Mouse (Mus musculus) stomach, embryonic 14.5 days (tissue): ENCODE results near the gene S100a3. TPM values are rescaled to one million over a fixed set of nuclear protein-coding genes. Genes with fewer than 3 reads are reported as not detected.

Experiments used
- ATAC-seq: fragments of 200-750 bp; cut with Nextera tagmentation; 2 replicates; pipeline ENCODE4 v1.8.0; 2017; ENCODE audit warnings: low read depth, moderate TSS enrichment; ENCODE audit not compliant: insufficient number of reproducible peaks, insufficient read depth, low FRiP score
- H3K27ac ChIP-seq: fragments of 300-500 bp; sonication (generic); 2 replicates; pipeline ENCODE4 v1.5.1; 2014; ENCODE audit warnings: mild to moderate bottlenecking, low read length, moderate library complexity, mixed read lengths
- H3K27me3 ChIP-seq: fragments of 300-500 bp; sonication (generic); 2 replicates; pipeline ENCODE4 v1.6.1; 2014; ENCODE audit warnings: low read length, control low read depth, mixed read lengths; ENCODE audit not compliant: control insufficient read depth, insufficient read depth
- H3K36me3 ChIP-seq: fragments of 300-500 bp; sonication (generic); 2 replicates; pipeline ENCODE4 v1.6.1; 2014; ENCODE audit warnings: mild to moderate bottlenecking, control low read depth, low read length, moderate library complexity, mixed read lengths; ENCODE audit not compliant: control insufficient read depth, insufficient read depth
- H3K4me1 ChIP-seq: fragments of 300-500 bp; sonication (generic); 2 replicates; pipeline ENCODE4 v1.6.1; 2014; ENCODE audit warnings: low read length, control low read depth, mixed read lengths; ENCODE audit not compliant: control insufficient read depth, insufficient read depth
- H3K4me2 ChIP-seq: fragments of 300-500 bp; sonication (generic); replicated peaks from 2 replicates; pipeline ENCODE4 v1.6.1; 2014; ENCODE audit warnings: low read depth, low read length, control low read depth
- H3K4me3 ChIP-seq: fragments of 300-500 bp; sonication (generic); 2 replicates; pipeline ENCODE4 v1.5.1; 2014; ENCODE audit warnings: low read depth, low read length, control low read depth
- H3K9ac ChIP-seq: fragments of 300-500 bp; sonication (generic); replicated peaks from 2 replicates; pipeline ENCODE4 v1.6.1; 2014; ENCODE audit warnings: low read depth, mild to moderate bottlenecking, control low read depth, low read length, moderate library complexity, mixed read lengths
- H3K9me3 ChIP-seq: fragments of 300-500 bp; sonication (generic); 2 replicates; pipeline ENCODE4 v1.6.1; 2016; ENCODE audit warnings: low read depth, low read length, control low read depth; ENCODE audit not compliant: control insufficient read depth
- WGBS: fragments of 180-500 bp; shearing (Covaris S2); extraction: QIAGEN DNeasy Blood & Tissue Kit; methylation state at CpG from one replicate; pipeline ENCODE4 v1.1.7; 2014; 5-methylcytosine and 5-hydroxymethylcytosine counted together
- polyA plus RNA-seq: library from polyadenylated mRNA; unstranded; fragments of >200 nt; fragmentation: Nextera tagmentation; extraction: Ambion mirVana; gene quantifications from 2 replicates; pipeline ENCODE4 v1.2.1, GENCODE M21; 2014

S100a3 gene
- polyA plus RNA-seq, 1 experiment from 2014 or later: 0.42 TPM

DNA sequence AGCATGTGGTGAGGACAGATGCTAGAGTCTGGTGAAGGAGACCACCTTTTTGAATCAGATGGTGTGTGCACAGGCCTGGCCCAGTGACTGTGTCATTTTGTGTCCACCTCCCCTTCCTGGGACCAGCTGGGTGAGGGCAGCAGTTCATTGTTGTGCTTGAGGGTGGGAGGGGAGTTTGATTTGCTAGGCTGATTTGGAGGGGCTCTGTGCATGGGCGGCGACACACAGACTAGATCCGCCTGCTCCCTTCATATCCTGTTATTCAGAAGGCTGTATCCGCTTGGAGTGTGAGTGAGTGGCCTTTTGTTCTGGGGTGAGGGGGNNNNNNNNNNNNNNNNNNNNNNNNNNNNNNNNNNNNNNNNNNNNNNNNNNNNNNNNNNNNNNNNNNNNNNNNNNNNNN, 19.5 kb upstream of the S100a3 start:
- ATAC-seq: 0 out of 2 replicates have a peak, but pooled peaks have one; percentile 12
- Histone ChIP-seq H3K4me2 (peak overlapping the region; percentile 18; the same call in 1 of the 2 replicates), H3K27ac (peak overlapping the region; percentile 27; the same call in 1 of the 2 replicates), H3K36me3 (no peaks in the 10 kb centered on the region), H3K4me1 (peaks cover 6% of the 10 kb centered on the region; the same call in 1 of the 2 replicates), H3K9me3 (no peaks in the 10 kb centered on the region), H3K27me3 (no peaks in the 10 kb centered on the region), H3K4me3 (peak overlapping the region; percentile 11; the same call in 1 of the 2 replicates), H3K9ac (0 out of 2 replicates have a peak overlapping the region, but pooled peaks have one; percentile 21)
- 53% methylated on average over 4 of the region's 4 CpGs for WGBS

DNA sequence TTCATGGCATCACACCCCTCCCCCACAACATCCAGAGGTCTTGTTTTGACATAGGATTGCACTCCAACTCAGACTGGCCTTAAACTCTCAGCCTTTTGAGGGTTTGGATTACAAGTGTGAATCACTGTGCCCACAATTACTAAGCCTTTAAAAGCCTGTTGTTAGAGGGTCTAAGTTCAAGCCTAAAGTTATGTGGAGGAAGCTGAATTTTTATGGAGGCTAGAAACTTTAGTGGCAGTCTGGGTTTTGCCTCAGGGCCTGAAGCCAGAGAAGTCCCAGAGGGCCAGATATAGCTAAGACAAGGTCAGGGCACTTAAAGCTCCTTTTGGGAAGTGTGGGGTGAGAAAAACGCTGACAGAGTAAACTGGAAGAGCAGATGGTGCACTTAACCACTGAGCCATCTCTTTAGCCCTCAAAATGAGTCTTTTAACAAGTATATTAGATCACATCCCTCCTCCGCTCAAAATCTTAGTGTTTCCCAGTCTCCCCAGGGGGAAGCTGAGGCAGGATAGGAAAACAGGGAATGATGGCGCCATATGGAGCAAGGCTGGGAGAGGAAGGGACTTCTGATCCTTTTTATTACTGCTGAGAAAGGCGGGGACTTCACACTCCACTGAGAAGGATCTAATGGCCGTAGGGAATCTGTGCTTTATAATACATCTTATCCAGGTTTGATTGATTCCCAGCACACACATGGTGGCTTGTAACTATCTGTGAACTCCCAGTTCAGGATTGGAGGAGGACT, 10.5 kb upstream of the S100a3 start:
- Histone ChIP-seq H3K4me2 (no peak overlapping the region), H3K9me3 (no peaks in the 10 kb centered on the region), H3K36me3 (no peaks in the 10 kb centered on the region), H3K27ac (no peak overlapping the region), H3K9ac (no peak overlapping the region), H3K4me1 (no peaks in the 10 kb centered on the region), H3K4me3 (no peak overlapping the region), H3K27me3 (no peaks in the 10 kb centered on the region)
- 61% methylated on average over 5 of the region's 5 CpGs for WGBS
- ATAC-seq: no peak

DNA sequence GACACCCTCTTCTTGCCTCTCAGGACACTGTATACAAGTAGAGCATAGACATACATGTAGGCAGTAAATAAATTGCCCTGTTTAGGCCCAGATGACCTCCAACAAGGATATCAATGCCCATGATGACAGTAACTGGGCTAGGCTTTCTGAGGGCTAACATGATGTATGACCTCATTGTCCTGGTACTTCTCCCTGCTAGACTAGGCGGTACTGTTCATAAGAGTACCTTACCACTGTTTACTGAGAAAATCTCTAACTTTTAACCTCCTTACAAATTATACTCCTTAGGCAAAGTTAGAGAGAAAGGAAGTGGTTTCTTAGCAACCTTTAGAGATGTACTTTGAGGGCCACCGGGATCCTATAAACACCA, 10.0 kb upstream of the S100a3 start:
- Histone ChIP-seq H3K4me1 (no peaks in the 10 kb centered on the region), H3K9me3 (no peaks in the 10 kb centered on the region), H3K36me3 (no peaks in the 10 kb centered on the region), H3K27ac (no peak overlapping the region), H3K4me3 (no peak overlapping the region), H3K4me2 (no peak overlapping the region), H3K9ac (no peak overlapping the region), H3K27me3 (no peaks in the 10 kb centered on the region)
- no peak for ATAC-seq
- WGBS: 76% methylated on average over 2 of the region's 2 CpGs

GRCm38 (mm10) chr3:90552231-90552630, 8.1 kb upstream of the S100a3 start:
- Histone ChIP-seq H3K9me3 (no peaks in the 10 kb centered on the region), H3K27me3 (no peaks in the 10 kb centered on the region), H3K4me3 (no peak overlapping the region), H3K27ac (no peak overlapping the region), H3K4me1 (no peaks in the 10 kb centered on the region), H3K36me3 (no peaks in the 10 kb centered on the region), H3K4me2 (no peak overlapping the region), H3K9ac (no peak overlapping the region)
- no peak for ATAC-seq
- 73% methylated on average over 2 of the region's 2 CpGs for WGBS

DNA sequence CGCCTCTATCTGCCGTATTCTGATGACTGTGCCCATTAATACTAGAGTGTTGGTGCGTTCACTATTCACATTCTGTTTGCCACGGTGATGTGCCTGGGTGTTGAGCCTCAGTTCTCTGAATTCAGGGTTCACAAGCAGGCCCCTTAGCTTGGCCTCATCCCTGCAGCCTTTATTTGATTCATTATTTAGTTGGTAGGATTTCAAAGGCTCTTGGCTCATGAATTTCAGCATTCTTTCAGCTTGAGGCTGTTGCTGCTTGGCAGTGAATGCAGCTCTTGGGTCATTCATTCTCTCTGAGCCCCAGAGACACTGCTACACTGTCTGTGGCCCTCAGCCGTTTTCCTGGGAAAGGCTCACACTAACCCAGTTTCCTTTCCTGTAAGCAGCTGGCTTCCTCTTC, 4.4 kb upstream of the S100a3 start:
- H3K36me3 ChIP-seq: no peaks in the 10 kb centered on the region
- no peaks in the 10 kb centered on the region for H3K27me3 ChIP-seq
- ATAC-seq: no peak
- no peak overlapping the region for H3K4me3 ChIP-seq
- no peaks in the 10 kb centered on the region for H3K4me1 ChIP-seq
- 63% methylated on average over 5 of the region's 5 CpGs for WGBS
- no peak overlapping the region for H3K4me2 ChIP-seq
- H3K9me3 ChIP-seq: no peaks in the 10 kb centered on the region
- H3K27ac ChIP-seq: no peak overlapping the region
- no peak overlapping the region for H3K9ac ChIP-seq

DNA sequence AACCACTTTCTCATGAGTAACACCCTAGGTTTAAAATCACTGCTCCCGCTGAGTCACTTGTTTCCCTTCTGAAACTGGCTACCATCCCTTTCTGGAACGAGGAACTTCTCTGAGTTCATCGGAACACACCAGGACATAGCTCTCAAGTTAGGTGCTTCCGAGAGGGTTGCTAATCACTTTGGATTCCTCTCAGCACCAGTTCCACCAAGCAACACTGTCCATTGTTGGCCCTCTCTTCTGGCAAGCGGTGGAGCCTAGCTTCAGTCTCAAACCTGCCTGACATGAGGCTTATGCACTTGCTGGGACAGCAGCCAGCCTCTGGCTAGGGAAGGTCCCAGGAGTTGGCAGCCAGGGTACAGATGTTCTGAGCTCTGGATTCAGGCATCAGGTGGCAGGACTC, 14.3 kb downstream of the S100a3 start:
- Histone ChIP-seq H3K4me3 (no peak overlapping the region), H3K4me2 (no peak overlapping the region), H3K9ac (no peak overlapping the region), H3K4me1 (no peaks in the 10 kb centered on the region), H3K27me3 (no peaks in the 10 kb centered on the region), H3K27ac (no peak overlapping the region), H3K9me3 (no peaks in the 10 kb centered on the region), H3K36me3 (no peaks in the 10 kb centered on the region)
- no peak for ATAC-seq
- WGBS: 84% methylated on average over 5 of the region's 5 CpGs

- H3K4me2 ChIP-seq: no peak overlapping the region
- no peak for ATAC-seq
- H3K9me3 ChIP-seq: no peaks in the 10 kb centered on the region
- no peaks in the 10 kb centered on the region for H3K36me3 ChIP-seq
- H3K4me3 ChIP-seq: no peak overlapping the region
- no peak overlapping the region for H3K9ac ChIP-seq
- H3K27me3 ChIP-seq: no peaks in the 10 kb centered on the region
- H3K4me1 ChIP-seq: no peaks in the 10 kb centered on the region
- no peak overlapping the region for H3K27ac ChIP-seq
- 68% methylated on average over 3 of the region's 3 CpGs for WGBS
Measured at GRCm38 (mm10) chr3:90575320-90575719, 14.9 kb downstream of the S100a3 start.

GRCm38 (mm10) chr3:90576351-90577001, 16.1 kb downstream of the S100a3 start:
- no peak for ATAC-seq
- Histone ChIP-seq H3K9ac (no peak overlapping the region), H3K27ac (peak overlapping the region; percentile 10; the same call in 1 of the 2 replicates), H3K9me3 (no peaks in the 10 kb centered on the region), H3K36me3 (no peaks in the 10 kb centered on the region), H3K4me2 (no peak overlapping the region), H3K27me3 (no peaks in the 10 kb centered on the region), H3K4me1 (no peaks in the 10 kb centered on the region), H3K4me3 (no peak overlapping the region)
- WGBS: 68% methylated on average over 10 of the region's 10 CpGs
